Mouse (Mus musculus) lung, adult 2 months (tissue): ENCODE measurements at regions not wholly inside any gene's neighbourhood (a gene's known extent, or its start where the extent isn't known, plus 50 kb on each side); places are given as distances from the start of the nearest gene placed in this dataset.

Source experiments
- CTCF ChIP-seq: fragments of 200-500 bp; IDR thresholded peaks from 2 replicates; pipeline ENCODE4 v1.5.1; 2011; ENCODE audit warnings: mild to moderate bottlenecking, low read length, control low read depth; ENCODE audit not compliant: insufficient read depth
- POLR2A ChIP-seq: fragments of 200-500 bp; IDR thresholded peaks from 2 replicates; pipeline ENCODE4 v1.6.1; 2011; ENCODE audit warnings: low read depth, mild to moderate bottlenecking, control low read depth, low read length, borderline replicate concordance; ENCODE audit errors: extremely low read depth

DNA sequence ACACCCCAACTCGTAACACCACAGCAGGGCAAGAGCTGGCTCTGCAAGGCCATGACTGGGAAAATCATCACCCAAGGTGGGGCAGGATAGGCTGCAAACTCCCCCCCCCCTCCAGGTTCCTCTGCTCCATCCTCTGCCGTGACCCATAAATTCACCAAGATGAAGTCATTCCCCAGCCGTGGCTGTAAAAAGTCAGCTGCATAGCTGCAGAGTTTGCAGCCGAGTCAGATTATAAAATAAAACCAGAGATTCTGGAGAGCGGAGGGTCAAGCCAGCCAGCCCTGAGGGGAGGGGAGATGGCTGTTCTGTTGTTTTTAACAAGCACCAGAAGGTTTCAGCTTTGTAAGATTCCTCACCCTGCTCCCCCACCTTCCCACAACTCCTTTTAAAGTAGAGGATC, 416.7 kb upstream of the Zmiz1 start:
- TF ChIP-seq CTCF (no peak), POLR2A (no peak)
